Mouse (Mus musculus) C2C12 (cell line): Measurements from ENCODE around the gene F7.

Experiments
- CTCF ChIP-seq: IDR thresholded peaks from one replicate; pipeline ENCODE4 v1.5.1; 2011; ENCODE audit not compliant: control insufficient read depth, insufficient read depth, insufficient read length
- FOSL1 ChIP-seq: IDR thresholded peaks from one replicate; pipeline ENCODE4 v1.8.0; 2011; ENCODE audit warnings: mild to moderate bottlenecking, low read length; ENCODE audit not compliant: poor library complexity, insufficient read depth, severe bottlenecking
- MAX ChIP-seq: IDR thresholded peaks from one replicate; pipeline ENCODE4 v1.6.1; 2011; ENCODE audit warnings: mild to moderate bottlenecking, control low read depth
- MYOD1 ChIP-seq: IDR thresholded peaks from one replicate; pipeline ENCODE4 v1.6.1; 2011; ENCODE audit warnings: low read depth; ENCODE audit not compliant: control insufficient read depth, insufficient read length
- MYOG ChIP-seq: IDR thresholded peaks from one replicate; pipeline ENCODE4 v1.6.1; 2011; ENCODE audit not compliant: control insufficient read depth, insufficient read length; ENCODE audit errors: extremely low read depth
- USF1 ChIP-seq: IDR thresholded peaks from one replicate; pipeline ENCODE4 v1.6.1; 2011; ENCODE audit warnings: low read depth, mild to moderate bottlenecking, control low read depth, moderate library complexity

DNA sequence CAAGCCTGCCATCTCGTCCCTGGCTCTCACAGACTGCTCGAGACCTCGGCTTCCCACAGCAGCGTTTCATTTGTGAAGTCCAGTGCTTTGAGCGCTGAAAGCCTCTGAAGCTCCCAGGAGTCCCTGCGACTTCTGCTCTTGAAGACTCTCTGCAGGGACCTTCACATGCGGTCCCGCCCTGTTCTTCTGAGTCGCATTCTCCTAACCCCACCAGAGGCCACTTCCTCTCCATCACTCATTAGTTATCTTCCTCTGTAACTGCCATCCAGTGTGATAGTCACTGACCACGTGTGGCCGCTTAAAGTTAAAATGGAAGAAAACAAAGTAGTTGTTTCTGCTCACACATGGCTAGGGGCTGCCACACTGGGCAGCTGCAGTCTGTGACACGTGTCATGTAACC lies 48.5 kb upstream of the F7 start:
- TF ChIP-seq CTCF = no peak
- no peak for TF ChIP-seq MYOG
- TF ChIP-seq USF1 = no peak
- TF ChIP-seq MAX = no peak
- TF ChIP-seq FOSL1 = no peak
- TF ChIP-seq MYOD1 = no peak
